Mouse (Mus musculus) spleen, postnatal 36 days (tissue): ENCODE measurements around the gene Inhbb.

Experiments
- DNase-seq, 2 experiments: peaks; one replicate each; pipeline ENCODE4 v3.0.0; 2022; ENCODE audit warnings: low spot score in 2 of 2, mixed read lengths in 1 of 2

Gene Inhbb

DNA sequence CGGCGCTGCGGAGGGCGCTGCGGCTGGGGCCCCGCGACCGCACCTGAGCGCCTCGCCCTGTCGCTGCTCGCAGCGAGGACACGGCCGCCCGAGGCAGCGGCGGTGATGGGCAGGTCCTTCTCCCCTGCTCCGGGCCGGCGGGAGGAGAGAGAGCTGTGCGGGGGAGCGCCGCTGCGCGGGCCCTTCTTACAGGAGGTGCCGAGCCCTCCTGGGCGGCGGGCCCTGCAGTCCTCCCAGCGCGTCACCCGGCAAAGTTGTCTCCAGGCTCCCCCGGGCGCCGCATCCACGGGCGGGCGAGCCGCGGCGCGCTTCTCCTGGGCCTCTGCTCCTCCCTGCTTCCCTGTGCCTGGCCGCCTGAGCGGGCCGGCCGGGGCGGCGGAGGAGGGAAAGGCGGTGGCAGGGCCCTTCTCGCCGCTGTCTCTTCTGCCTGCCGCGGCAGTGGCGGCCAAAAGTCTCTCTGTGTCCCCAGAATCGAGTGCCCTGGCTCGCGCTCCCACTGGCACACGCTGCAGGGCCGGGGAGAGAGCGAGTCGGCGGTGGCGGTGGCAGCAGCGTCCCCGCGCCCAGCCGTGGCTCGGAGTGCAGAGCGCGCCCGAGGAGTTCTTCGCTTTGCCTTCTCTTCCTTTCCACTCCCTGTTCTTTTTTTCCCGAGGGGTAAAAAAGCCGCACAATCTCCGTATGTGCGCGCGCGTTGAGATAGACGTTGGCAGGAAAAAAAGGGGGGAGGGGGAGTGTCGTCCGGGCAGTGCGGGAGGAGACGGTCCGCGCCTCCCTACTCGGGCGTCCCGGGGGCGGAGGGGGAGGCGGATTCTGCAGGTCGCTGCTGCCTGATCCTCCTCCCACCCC is at the start of gene Inhbb:
TSS of gene Inhbb (minus strand) at position 673 of the 846 bp plus-strand sequence.
- no peak for DNase-seq

DNA sequence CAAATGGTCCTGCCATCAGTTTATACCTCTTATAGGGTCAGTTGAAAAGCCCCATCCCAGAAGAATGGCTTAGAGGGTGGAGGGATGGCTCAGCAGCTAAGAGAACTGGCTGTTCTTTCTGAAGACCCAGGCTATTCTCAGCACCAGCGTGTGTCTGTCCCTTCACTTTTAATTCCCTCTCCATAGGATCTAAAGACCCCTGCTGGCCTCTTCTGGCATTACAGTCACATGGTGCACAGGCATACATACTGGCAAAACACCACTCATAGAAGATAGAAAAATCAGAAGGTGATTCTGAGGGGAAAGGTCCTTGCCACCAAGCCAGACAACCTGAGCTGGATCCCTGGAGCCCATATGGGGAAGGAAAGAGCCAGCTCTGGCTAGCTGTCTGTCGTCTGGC is 41.3 kb upstream of the Inhbb start:
- peak in 1 of 2 experiments; percentile 32 for DNase-seq

- no peak for DNase-seq
Observed at GRCm38 (mm10) chr1:119460062-119460461, 38.0 kb upstream of the Inhbb start.

DNA sequence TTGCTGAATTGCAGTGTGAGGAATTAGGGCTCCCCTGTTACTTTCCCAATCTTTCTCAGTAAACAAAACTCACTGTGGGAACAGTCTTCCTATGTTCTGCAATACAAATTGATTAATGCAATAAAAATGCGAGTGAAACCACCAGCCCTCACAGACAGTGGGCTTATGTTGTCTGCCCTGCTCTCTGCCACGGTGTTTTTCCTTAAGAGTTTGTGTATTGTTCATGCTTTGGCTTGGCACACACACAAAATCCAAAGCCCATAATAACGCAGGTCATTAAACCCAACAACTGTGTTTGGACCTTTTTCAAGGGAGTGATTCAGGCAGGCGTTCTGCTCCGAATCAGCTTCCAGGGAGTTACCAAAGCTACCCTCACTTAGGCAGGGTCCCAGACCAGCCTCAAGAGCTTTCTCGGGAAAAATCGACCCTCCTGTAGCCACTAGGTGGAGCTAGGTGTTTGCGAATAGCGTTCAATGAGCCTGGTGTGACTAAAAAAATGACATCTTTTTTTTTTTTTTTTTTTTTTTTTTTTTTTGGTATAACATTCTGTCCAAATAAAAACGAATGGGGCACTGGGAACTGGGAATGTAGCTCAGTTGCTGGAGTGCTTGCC is 36.1 kb upstream of the Inhbb start:
- peak; percentile 20 to 47 for DNase-seq

DNA sequence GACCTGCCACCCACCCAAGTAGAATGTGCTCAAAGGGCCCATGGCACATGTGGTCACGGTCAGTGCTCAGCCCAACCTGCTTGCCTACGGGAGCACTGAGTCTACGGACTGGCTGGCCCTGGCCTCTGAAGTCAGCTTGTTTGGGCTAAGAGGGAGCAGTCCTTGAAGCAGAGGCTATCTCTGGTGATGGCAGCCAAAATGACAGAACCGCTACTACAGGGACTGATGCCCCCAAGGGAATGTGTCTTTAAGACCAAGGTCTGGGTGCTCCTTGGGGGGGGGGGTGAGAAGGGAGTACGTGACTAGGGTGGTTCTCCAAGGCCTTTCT is 35.4 kb upstream of the Inhbb start:
- no peak for DNase-seq

DNA sequence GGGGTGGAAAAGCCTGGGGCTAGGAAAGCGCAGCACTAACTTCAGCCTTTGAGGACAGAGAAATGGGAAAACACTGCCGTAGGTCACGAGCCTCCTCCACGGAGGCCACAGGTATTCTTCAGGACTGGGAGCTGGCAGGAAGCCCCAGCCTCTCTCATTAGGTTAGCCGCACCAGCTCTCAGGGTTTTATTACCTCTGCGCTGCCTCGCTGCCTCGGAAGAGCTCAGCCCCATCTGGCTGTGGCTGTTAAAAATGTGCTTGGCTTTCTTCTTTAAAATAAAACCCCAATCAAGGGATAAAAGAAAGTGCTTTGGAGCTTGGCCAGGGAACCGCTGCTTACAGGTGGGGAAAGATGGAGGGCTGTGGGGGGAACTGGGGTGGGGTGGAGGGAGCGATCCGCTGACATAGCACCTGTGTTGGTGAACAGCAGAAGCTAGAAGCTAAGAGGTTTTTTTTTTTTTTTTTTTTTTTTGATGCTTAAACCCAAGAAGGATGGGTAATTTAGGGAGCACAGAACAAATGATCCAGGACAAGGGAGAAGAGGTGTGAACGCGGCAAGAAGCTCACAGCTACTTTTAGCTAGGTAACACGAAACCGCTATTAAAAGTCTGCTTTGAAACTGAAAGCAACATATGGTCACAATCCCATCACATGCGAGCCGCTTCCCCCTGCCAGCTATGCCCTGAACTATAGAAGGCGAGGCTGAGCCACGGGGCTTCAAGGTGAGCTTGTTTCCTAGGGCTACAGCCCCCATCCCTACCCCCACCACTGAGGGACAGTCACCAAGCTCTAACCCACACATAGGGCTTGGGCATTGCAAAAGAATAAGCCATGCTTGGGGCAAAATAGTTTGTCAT is 34.9 kb upstream of the Inhbb start:
- DNase-seq = no peak

DNA sequence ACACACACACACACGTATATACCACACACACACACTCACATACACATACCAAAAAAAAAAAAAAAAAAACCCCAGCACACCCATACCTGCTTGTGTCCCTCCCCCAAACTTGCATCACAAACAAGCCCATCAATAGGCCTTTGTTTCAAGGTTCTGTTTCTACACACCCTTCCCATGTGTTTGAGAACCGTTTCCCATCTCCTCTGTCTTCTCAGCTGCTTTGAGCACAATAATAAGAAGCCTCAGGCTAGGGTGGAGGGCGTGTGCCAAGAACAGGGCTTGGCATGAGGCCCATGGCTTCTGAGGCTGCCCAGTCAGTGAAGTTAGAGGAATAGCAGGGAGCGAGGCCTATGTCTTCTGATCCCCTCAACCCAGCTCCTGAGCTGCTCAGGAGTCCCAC is 31.7 kb upstream of the Inhbb start:
- DNase-seq = no peak

GRCm38 (mm10) chr1:119451417-119451816 is 29.4 kb upstream of the Inhbb start:
- no peak for DNase-seq

GRCm38 (mm10) chr1:119450651-119451345 is 28.8 kb upstream of the Inhbb start:
- DNase-seq = no peak

- no peak for DNase-seq
Observed at GRCm38 (mm10) chr1:119446753-119447283, 24.8 kb upstream of the Inhbb start.

DNA sequence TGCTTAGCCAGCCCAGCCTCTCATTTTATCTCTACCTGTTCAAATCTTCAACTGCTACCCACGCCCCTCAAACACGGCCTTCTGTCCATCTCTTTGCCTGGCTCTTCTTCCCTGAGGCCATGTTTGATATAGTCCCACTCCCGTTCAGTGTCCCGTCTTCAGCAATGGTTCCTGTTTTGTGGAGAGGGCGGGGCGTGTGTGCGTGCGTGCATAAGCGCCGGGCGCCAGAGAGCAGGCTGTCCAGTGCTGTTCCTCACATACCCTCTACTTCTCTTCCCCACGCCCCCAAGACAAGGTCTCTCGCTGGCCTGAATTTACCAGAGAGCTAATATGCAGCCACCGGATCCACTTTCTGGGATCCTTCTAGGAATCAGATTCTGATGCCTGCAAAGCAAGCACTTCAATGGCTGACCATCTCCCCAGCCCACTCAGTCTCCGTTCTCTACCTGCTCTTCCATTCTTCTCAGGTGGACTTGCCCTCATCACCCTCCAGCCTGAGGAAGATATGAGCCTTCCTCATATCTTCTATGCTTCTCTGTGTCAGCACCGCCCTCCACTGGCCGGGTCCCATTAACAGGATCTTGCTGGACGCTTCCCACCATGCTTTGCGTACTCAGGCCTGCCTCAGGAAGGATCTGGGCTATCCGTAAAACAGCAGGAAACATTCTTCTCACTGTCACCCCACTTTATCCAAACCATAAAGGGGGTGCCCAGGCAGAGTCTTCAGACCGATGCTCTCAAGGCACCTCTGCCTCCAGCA is 21.7 kb upstream of the Inhbb start:
- DNase-seq = no peak

- no peak for DNase-seq
Observed at GRCm38 (mm10) chr1:119442901-119443300, 20.9 kb upstream of the Inhbb start.

DNA sequence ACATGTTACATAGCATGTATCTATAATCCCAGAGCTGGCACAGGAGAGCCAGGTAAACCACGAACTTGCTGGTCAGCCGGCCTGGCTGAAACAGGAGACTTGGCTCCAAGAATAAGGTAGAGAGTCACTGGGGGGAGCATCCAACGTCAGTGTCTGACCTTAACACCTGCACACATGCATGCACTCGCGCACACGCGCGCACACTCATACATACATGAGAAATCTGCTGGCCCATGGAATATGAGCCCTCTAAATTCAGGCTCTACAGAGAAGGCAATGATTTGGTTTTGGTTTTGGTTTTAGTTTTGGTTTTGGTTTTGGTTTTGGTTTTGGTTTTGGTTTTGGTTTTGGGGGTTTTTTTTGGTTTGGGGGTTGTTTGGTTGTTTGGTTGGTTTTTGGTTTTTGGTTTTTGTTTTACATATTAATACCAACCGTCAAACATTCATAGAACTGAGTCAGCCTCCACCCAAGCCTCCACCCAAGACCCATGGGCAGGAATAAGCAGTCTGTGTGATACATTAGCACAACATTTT is 16.1 kb upstream of the Inhbb start:
- no peak for DNase-seq

- DNase-seq = no peak
Observed at GRCm38 (mm10) chr1:119437401-119437800, 15.4 kb upstream of the Inhbb start.

GRCm38 (mm10) chr1:119424141-119424860 is 2.3 kb upstream of the Inhbb start:
- DNase-seq = no peak

- DNase-seq = no peak
Observed at GRCm38 (mm10) chr1:119423510-119423909, 1.5 kb upstream of the Inhbb start.

DNA sequence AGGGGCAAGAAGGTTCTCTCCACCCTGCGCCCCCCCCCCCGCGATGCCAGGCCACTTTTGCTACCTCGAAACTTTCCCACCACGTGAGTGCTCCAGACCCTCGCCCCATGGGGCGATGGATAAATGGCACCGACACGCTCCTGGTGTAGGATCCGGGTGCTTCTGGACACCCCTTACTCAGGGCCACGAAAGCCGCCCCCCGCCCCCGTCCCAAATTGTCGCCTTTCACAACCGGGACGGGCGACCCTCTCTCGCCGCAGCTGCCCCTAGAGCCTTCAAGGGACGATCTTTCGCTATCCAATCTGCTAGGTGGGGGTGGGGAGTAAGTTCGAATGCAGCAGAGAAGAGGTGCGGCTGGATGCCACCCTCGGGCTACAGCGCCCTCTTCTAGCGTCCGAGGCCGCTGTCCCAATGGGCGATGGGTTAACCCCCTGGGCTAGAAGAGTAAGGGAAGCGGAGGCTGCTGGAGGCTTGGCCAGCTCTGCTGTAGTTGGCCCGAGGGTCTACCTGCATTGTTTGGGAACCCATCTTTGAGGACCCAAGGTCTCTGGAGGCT is 490 bp upstream of the Inhbb start:
- DNase-seq = no peak

- DNase-seq = no peak
Observed at GRCm38 (mm10) chr1:119420984-119421575, 968 bp downstream of the Inhbb start.
